In genomic region chr2:129233803-129234477, GRCm38 (mm10) we compare ENCODE assay signal across 21 mouse cellular contexts. TPM values are rescaled to one million over a fixed set of nuclear protein-coding genes. Genes with fewer than 3 reads are reported as not detected.
DNase-seq lines count a peak whose midpoint lies in the region; ATAC-seq lines count a peak whose summit lies in the region.
"Had no signal": no experiment of that assay in that cellular context is flagged by ENCODE, and none has a peak within 500 bp of the region (broad histone marks: within the 10 kb centered on the region; RNA-seq: fewer than 3 reads in every experiment).

No protein-coding gene starts in this region.

- DNase-seq in midbrain, embryonic 10.5 days (ENCODE audit: low spot score): no peak
- no peak for DNase-seq in midbrain, embryonic 14.5 days
- no peak for DNase-seq in thymus, postnatal 14 days
- no peak for DNase-seq in T-cell, adult 2 months (ENCODE audit: low spot score)
- DNase-seq in cerebellum, adult 9-10 months: no peak
- DNase-seq: adrenal gland, postnatal 10 days; cerebellum, adult 2 months; gastrocnemius, postnatal 36 days; layer of hippocampus, postnatal 36 days; right cerebral cortex, adult 18-20 months; thymus, adult 2 months had no signal

- H3K4me1 ChIP-seq in midbrain, embryonic 10.5 days: no peaks in the 10 kb centered on the region
- no peaks in the 10 kb centered on the region for H3K4me1 ChIP-seq in midbrain, embryonic 14.5 days (ENCODE audit: control insufficient read depth, insufficient read depth, low read length)
- H3K4me1 ChIP-seq in liver, embryonic 12.5 days: peaks cover 81% of the 10 kb centered on the region
- H3K4me1 ChIP-seq: embryonic facial prominence, embryonic 15.5 days; hindbrain, embryonic 12.5 days; lung, embryonic 15.5 days; midbrain, embryonic 15.5 days had no signal

- no peak overlapping the region for H3K9ac ChIP-seq in midbrain, embryonic 14.5 days (replicated peaks; ENCODE audit: low read length)
- H3K9ac ChIP-seq in liver, embryonic 12.5 days: peak overlapping the region; percentile 77
- H3K9ac ChIP-seq: embryonic facial prominence, embryonic 15.5 days; forebrain, embryonic 15.5 days; heart, embryonic 15.5 days; hindbrain, embryonic 12.5 days; lung, embryonic 15.5 days; midbrain, embryonic 15.5 days had no signal

- no peaks in the 10 kb centered on the region for H3K36me3 ChIP-seq in midbrain, embryonic 10.5 days
- no peaks in the 10 kb centered on the region for H3K36me3 ChIP-seq in midbrain, embryonic 14.5 days (ENCODE audit: control insufficient read depth, insufficient read depth, low read length)
- no peaks in the 10 kb centered on the region for H3K36me3 ChIP-seq in liver, embryonic 12.5 days
- H3K36me3 ChIP-seq: embryonic facial prominence, embryonic 15.5 days; forebrain, embryonic 15.5 days; heart, embryonic 15.5 days; hindbrain, embryonic 12.5 days; lung, embryonic 15.5 days; midbrain, embryonic 15.5 days had no signal

- 0 out of 2 replicates have a peak overlapping the region, but pooled peaks have one; percentile 17 for H3K27ac ChIP-seq in midbrain, embryonic 10.5 days (replicated peaks)
- no peak overlapping the region for H3K27ac ChIP-seq in midbrain, embryonic 14.5 days (replicated peaks; ENCODE audit: low read depth, low read length)
- peak overlapping the region; percentile 93 for H3K27ac ChIP-seq in liver, embryonic 12.5 days
- H3K27ac ChIP-seq: embryonic facial prominence, embryonic 15.5 days; forebrain, embryonic 15.5 days; heart, embryonic 15.5 days; hindbrain, embryonic 12.5 days; lung, embryonic 15.5 days; macrophage; midbrain, embryonic 15.5 days had no signal

- H3K4me3 ChIP-seq in midbrain, embryonic 10.5 days: no peak overlapping the region
- H3K4me3 ChIP-seq in midbrain, embryonic 14.5 days (replicated peaks; ENCODE audit: low read depth, low read length): no peak overlapping the region
- peak overlapping the region; percentile 45 for H3K4me3 ChIP-seq in liver, embryonic 12.5 days
- H3K4me3 ChIP-seq: embryonic facial prominence, embryonic 15.5 days; forebrain, embryonic 15.5 days; heart, embryonic 15.5 days; hindbrain, embryonic 12.5 days; lung, embryonic 15.5 days; midbrain, embryonic 15.5 days had no signal

- H3K27me3 ChIP-seq in midbrain, embryonic 10.5 days (ENCODE audit: low read depth, poor library complexity, severe bottlenecking): no peaks in the 10 kb centered on the region
- H3K27me3 ChIP-seq in midbrain, embryonic 14.5 days (ENCODE audit: control insufficient read depth, insufficient read depth, low read length): no peaks in the 10 kb centered on the region
- H3K27me3 ChIP-seq in liver, embryonic 12.5 days (replicated peaks): no peaks in the 10 kb centered on the region
- H3K27me3 ChIP-seq: forebrain, embryonic 15.5 days; heart, embryonic 15.5 days; hindbrain, embryonic 12.5 days; lung, embryonic 15.5 days; midbrain, embryonic 15.5 days had no signal

- 55% methylated on average over 9 of the region's 9 CpGs for WGBS in midbrain, embryonic 10.5 days
- WGBS in midbrain, embryonic 14.5 days: 43% methylated on average over 9 of the region's 9 CpGs
- 16% methylated on average over 9 of the region's 9 CpGs for WGBS in liver, embryonic 12.5 days (ENCODE audit: insufficient replicate concordance)

- H3K9me3 ChIP-seq in midbrain, embryonic 10.5 days (replicated peaks): no peaks in the 10 kb centered on the region
- no peaks in the 10 kb centered on the region for H3K9me3 ChIP-seq in midbrain, embryonic 14.5 days (ENCODE audit: control insufficient read depth, low read length)
- H3K9me3 ChIP-seq in liver, embryonic 12.5 days (replicated peaks): no peaks in the 10 kb centered on the region
- H3K9me3 ChIP-seq: embryonic facial prominence, embryonic 15.5 days; forebrain, embryonic 15.5 days; heart, embryonic 15.5 days; hindbrain, embryonic 12.5 days; lung, embryonic 15.5 days; midbrain, embryonic 15.5 days had no signal

- no peak overlapping the region for H3K4me2 ChIP-seq in midbrain, embryonic 14.5 days (ENCODE audit: low read length)
- peak overlapping the region; percentile 67 for H3K4me2 ChIP-seq in liver, embryonic 12.5 days
- H3K4me2 ChIP-seq: embryonic facial prominence, embryonic 15.5 days; forebrain, embryonic 15.5 days; heart, embryonic 15.5 days; hindbrain, embryonic 12.5 days; lung, embryonic 15.5 days; midbrain, embryonic 15.5 days had no signal

- ATAC-seq in midbrain, embryonic 14.5 days (ENCODE audit: low FRiP score, low TSS enrichment): no peak
- peak; percentile 73 for ATAC-seq in common myeloid progenitor, adult 5-6 weeks (replicated peaks; ENCODE audit: low read depth, poor library complexity, severe bottlenecking)
- ATAC-seq in liver, embryonic 12.5 days: peak; percentile 80
- ATAC-seq: forebrain, embryonic 15.5 days; intestine, embryonic 16.5 days; midbrain, embryonic 15.5 days had no signal

RNA-seq across cellular contexts. Expression of gene Slc20a1, which starts 35.4 kb away (rescaled TPM):
- polyA plus RNA-seq in midbrain, embryonic 10.5 days (2016; fragmentation: Nextera tagmentation; extraction: Ambion mirVana): 53.7 and 55.6 TPM in 2 replicates
- 42.0 and 59.0 TPM in 2 replicates for polyA plus RNA-seq in midbrain, embryonic 14.5 days (2014; fragmentation: Nextera tagmentation; extraction: Ambion mirVana)
- total RNA-seq in common myeloid progenitor, adult 5-6 weeks (2017): 114 and 140 TPM in 2 replicates
- polyA plus RNA-seq in liver, embryonic 12.5 days (2016; fragmentation: Nextera tagmentation; extraction: Ambion mirVana): 76.2 and 78.4 TPM in 2 replicates
